Mouse (Mus musculus): ENCODE measurements around the gene Cyb561a3.

- no peak for TF ChIP-seq CTCF (IDR thresholded peaks at IDR 0.05; ENCODE audit: insufficient read depth, low read length)
- TF ChIP-seq POLR2A (IDR thresholded peaks at IDR 0.05; ENCODE audit: borderline replicate concordance, extremely low read depth, low read depth, low read length): no peak
These were observed 10.3 kb downstream of the Cyb561a3 start for GRCm38 (mm10) chr19:10587231-10587630.

All from lung, adult 2 months (tissue).